Mouse (Mus musculus) E14TG2a.4 (cell line): Measurements from ENCODE around the gene Psip1.

Experiments
- CTCF ChIP-seq: conservative IDR thresholded peaks from 2 replicates; pipeline ENCODE4 v1.5.1; 2014; ENCODE audit warnings: low read length
- NANOG ChIP-seq: IDR thresholded peaks from 2 replicates; pipeline ENCODE4 v1.6.1; 2014; ENCODE audit warnings: borderline replicate concordance, low read length, mixed read lengths
- POU5F1 ChIP-seq: IDR thresholded peaks from 2 replicates; pipeline ENCODE4 v1.6.1; 2014; ENCODE audit warnings: low read length, borderline replicate concordance

DNA sequence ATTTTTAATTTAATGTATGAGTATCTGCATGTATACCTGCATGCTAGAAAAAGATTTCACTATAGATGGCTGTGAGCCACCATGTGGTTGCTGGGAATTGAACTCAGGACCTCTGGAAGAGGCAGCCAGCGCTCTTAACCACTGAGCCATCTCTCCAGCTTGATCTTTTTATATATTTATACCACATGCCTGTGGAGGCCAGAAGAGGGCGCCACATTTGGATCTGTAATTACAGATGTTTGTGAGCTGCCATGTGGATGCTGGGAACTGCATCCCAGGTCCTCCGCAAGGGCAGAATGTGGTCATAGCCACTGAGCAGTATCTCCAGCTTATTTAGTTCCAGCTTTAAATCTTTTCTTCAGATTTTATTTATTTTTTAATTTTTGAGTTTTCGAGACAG, 34.0 kb upstream of the Psip1 start:
- TF ChIP-seq CTCF (peak; percentile 57), POU5F1 (no peak), NANOG (no peak)
